Mouse (Mus musculus) neural tube, embryonic 11.5 days (tissue): ENCODE results near the gene Nup210l. TPM values are rescaled to one million over a fixed set of nuclear protein-coding genes. Genes with fewer than 3 reads are reported as not detected.

ENCODE experiments used
- ATAC-seq: fragments of 200-750 bp; cut with Nextera tagmentation; 2 replicates; pipeline ENCODE4 v1.8.0; 2017; ENCODE audit warnings: moderate number of reproducible peaks, mild to moderate bottlenecking, moderate TSS enrichment, moderate library complexity; ENCODE audit not compliant: insufficient read depth, low FRiP score, low TSS enrichment
- DNase-seq: peaks from one replicate; pipeline ENCODE4 v3.0.0-alpha.2; 2015; ENCODE audit warnings: low spot score
- H3K27ac ChIP-seq: fragments of 300-500 bp; sonication (generic); 2 replicates; pipeline ENCODE4 v1.5.1; 2014; ENCODE audit warnings: low read depth, mild to moderate bottlenecking, low read length
- H3K27me3 ChIP-seq: fragments of 300-500 bp; sonication (generic); 2 replicates; pipeline ENCODE4 v1.6.1; 2014; ENCODE audit warnings: mild to moderate bottlenecking, low read length, mixed read lengths; ENCODE audit not compliant: control insufficient read depth, insufficient read depth
- H3K36me3 ChIP-seq: fragments of 300-500 bp; sonication (generic); 2 replicates; pipeline ENCODE4 v1.6.1; 2014; ENCODE audit warnings: mild to moderate bottlenecking, low read length, moderate library complexity, mixed read lengths; ENCODE audit not compliant: control insufficient read depth, insufficient read depth
- H3K4me1 ChIP-seq: fragments of 300-500 bp; sonication (generic); 2 replicates; pipeline ENCODE4 v1.6.1; 2014; ENCODE audit warnings: low read length, mixed read lengths; ENCODE audit not compliant: control insufficient read depth, insufficient read depth
- H3K4me2 ChIP-seq: fragments of 300-500 bp; sonication (generic); 2 replicates; pipeline ENCODE4 v1.6.1; 2014; ENCODE audit warnings: low read depth, mild to moderate bottlenecking, moderate library complexity
- H3K4me3 ChIP-seq: fragments of 300-500 bp; sonication (generic); 2 replicates; pipeline ENCODE4 v1.5.1; 2014; ENCODE audit warnings: low read depth, low read length
- H3K9ac ChIP-seq: fragments of 300-500 bp; sonication (generic); 2 replicates; pipeline ENCODE4 v1.6.1; 2014; ENCODE audit warnings: mild to moderate bottlenecking, low read length
- H3K9me3 ChIP-seq: fragments of 300-500 bp; sonication (generic); 2 replicates; pipeline ENCODE4 v1.6.1; 2016; ENCODE audit warnings: low read length; ENCODE audit not compliant: control insufficient read depth
- WGBS: fragments of 180-500 bp; shearing (Covaris S2); extraction: QIAGEN DNeasy Blood & Tissue Kit; methylation state at CpG from one replicate; pipeline ENCODE4 v1.1.7; 2014; 5-methylcytosine and 5-hydroxymethylcytosine counted together
- polyA plus RNA-seq: library from polyadenylated mRNA; unstranded; fragments of >200 nt; fragmentation: Nextera tagmentation; extraction: Ambion mirVana; gene quantifications from 2 replicates; pipeline ENCODE4 v1.2.1, GENCODE M21; 2014

Gene Nup210l
- polyA plus RNA-seq, 1 experiment from 2014 or later, result 0.66 TPM

DNA sequence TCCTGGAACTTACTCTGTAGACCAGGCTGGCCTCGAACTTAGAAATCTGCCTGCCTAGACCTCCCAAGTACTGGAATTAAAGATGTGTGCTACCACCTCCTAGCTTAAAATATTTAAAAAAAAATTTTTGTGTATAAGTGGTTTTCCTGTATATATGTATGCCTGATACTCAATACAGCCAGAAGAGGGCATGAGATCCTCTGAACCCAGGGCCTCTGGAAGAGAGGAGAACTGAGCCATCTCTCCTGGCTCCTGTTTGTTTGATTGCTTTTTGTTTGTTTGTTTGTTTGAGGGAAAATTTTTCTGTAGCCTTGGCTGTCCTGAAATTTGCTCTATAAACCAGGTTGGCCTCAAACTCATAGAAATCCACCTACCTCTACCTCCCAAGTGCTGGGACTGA lies 29.4 kb downstream of the Nup210l start:
- no peak overlapping the region for H3K9ac ChIP-seq
- H3K36me3 ChIP-seq, result no peaks in the 10 kb centered on the region
- no peaks in the 10 kb centered on the region; the same call in 1 of the 2 replicates for H3K4me1 ChIP-seq
- WGBS, result 86% methylated on average over 1 of the region's 1 CpGs
- no peak overlapping the region for H3K27ac ChIP-seq
- H3K4me2 ChIP-seq, result no peak overlapping the region
- DNase-seq (no peak), ATAC-seq (no peak)
- H3K4me3 ChIP-seq, result no peak overlapping the region
- H3K9me3 ChIP-seq, result no peaks in the 10 kb centered on the region
- H3K27me3 ChIP-seq, result no peaks in the 10 kb centered on the region

- no peak overlapping the region for H3K4me2 ChIP-seq
- H3K4me3 ChIP-seq, result no peak overlapping the region
- no peaks in the 10 kb centered on the region; the same call in 1 of the 2 replicates for H3K4me1 ChIP-seq
- no peaks in the 10 kb centered on the region for H3K27me3 ChIP-seq
- no peaks in the 10 kb centered on the region for H3K36me3 ChIP-seq
- WGBS, result 21% methylated on average over 3 of the region's 3 CpGs
- no peak overlapping the region for H3K9ac ChIP-seq
- ATAC-seq, result no peak
- no peak overlapping the region for H3K27ac ChIP-seq
- no peaks in the 10 kb centered on the region for H3K9me3 ChIP-seq
- no peak for DNase-seq
Observed at GRCm38 (mm10) chr3:90134483-90134882, 30.6 kb downstream of the Nup210l start.

DNA sequence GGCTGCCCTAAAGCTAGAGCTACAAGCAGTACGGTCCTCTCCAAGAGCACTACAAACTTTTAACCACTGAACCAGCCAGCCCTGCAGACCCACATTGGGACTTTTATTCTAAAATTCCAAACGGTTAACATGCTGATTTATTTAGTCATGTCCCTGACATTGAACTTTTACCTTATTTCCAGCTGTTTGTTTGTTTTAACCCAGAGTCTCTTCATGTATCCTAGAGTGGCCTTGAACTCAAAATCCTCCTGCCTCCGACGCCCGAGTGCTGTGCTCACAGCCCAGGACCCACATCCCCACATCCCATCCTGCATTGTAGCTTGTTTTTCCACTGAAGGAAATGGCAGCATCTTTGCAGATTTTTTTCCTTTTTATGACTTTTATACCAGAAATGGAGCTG lies 31.1 kb downstream of the Nup210l start:
- Histone ChIP-seq H3K4me1 (no peaks in the 10 kb centered on the region; the same call in 1 of the 2 replicates), H3K27me3 (no peaks in the 10 kb centered on the region), H3K9me3 (no peaks in the 10 kb centered on the region), H3K4me2 (no peak overlapping the region), H3K36me3 (no peaks in the 10 kb centered on the region), H3K4me3 (no peak overlapping the region), H3K27ac (no peak overlapping the region), H3K9ac (no peak overlapping the region)
- no peak for DNase-seq
- ATAC-seq, result no peak
- 77% methylated on average over 5 of the region's 5 CpGs for WGBS

DNA sequence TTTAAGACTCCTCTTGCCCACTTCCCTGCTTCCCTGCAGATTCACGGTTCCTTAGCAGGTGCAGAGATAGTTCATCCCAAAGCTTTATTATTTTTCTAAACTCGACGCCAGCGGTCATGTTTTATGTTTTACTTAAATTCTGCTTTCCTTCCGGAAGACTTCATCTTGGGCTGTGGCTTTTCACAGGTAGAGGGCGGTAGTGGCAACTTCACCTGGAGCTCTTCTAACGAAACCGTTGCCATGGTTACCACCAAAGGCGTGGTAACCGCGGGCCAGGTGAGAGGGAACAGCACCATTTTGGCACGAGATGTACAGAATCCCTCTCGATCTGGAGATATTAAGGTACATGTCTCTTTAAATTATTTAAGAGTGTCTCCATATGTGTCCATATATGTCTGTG lies 32.7 kb downstream of the Nup210l start:
- DNase-seq, result no peak
- WGBS, result 38% methylated on average over 13 of the region's 13 CpGs

GRCm38 (mm10) chr3:90137606-90138005 lies 33.7 kb downstream of the Nup210l start:
- DNase-seq, result no peak
- WGBS, result no CpG with 5 or more reads among the region's 1 CpGs
- no peaks in the 10 kb centered on the region for H3K27me3 ChIP-seq
- H3K4me2 ChIP-seq, result no peak overlapping the region
- H3K9me3 ChIP-seq, result no peaks in the 10 kb centered on the region
- no peaks in the 10 kb centered on the region for H3K36me3 ChIP-seq
- no peaks in the 10 kb centered on the region; the same call in 1 of the 2 replicates for H3K4me1 ChIP-seq
- no peak overlapping the region for H3K4me3 ChIP-seq
- no peak overlapping the region for H3K27ac ChIP-seq
- ATAC-seq, result no peak
- no peak overlapping the region for H3K9ac ChIP-seq

More for the DNA sequence above, 32.7 kb downstream of the Nup210l start:
- H3K4me3 ChIP-seq, result no peak overlapping the region
- no peaks in the 10 kb centered on the region for H3K27me3 ChIP-seq
- no peak overlapping the region for H3K9ac ChIP-seq
- no peaks in the 10 kb centered on the region for H3K9me3 ChIP-seq
- H3K4me1 ChIP-seq, result no peaks in the 10 kb centered on the region; the same call in 1 of the 2 replicates
- no peak overlapping the region for H3K27ac ChIP-seq
- no peaks in the 10 kb centered on the region for H3K36me3 ChIP-seq
- H3K4me2 ChIP-seq, result no peak overlapping the region
- no peak for ATAC-seq

- Histone ChIP-seq H3K9ac (no peak overlapping the region), H3K4me3 (no peak overlapping the region), H3K4me2 (no peak overlapping the region), H3K36me3 (no peaks in the 10 kb centered on the region), H3K9me3 (no peaks in the 10 kb centered on the region), H3K27me3 (no peaks in the 10 kb centered on the region), H3K4me1 (no peaks in the 10 kb centered on the region; the same call in 1 of the 2 replicates), H3K27ac (no peak overlapping the region)
- 93% methylated on average over 3 of the region's 3 CpGs for WGBS
- DNase-seq, result no peak
- no peak for ATAC-seq
Observed at GRCm38 (mm10) chr3:90139962-90140361, 36.0 kb downstream of the Nup210l start.

- H3K9ac ChIP-seq, result no peak overlapping the region
- H3K27ac ChIP-seq, result no peak overlapping the region
- H3K36me3 ChIP-seq, result no peaks in the 10 kb centered on the region
- DNase-seq (no peak), ATAC-seq (no peak)
- H3K4me3 ChIP-seq, result no peak overlapping the region
- H3K9me3 ChIP-seq, result no peaks in the 10 kb centered on the region
- no peaks in the 10 kb centered on the region for H3K4me1 ChIP-seq
- no peaks in the 10 kb centered on the region for H3K27me3 ChIP-seq
- 91% methylated on average over 3 of the region's 3 CpGs for WGBS
- H3K4me2 ChIP-seq, result no peak overlapping the region
Observed at GRCm38 (mm10) chr3:90145461-90145860, 41.5 kb downstream of the Nup210l start.

- no peak overlapping the region for H3K27ac ChIP-seq
- DNase-seq (no peak), ATAC-seq (no peak)
- no peaks in the 10 kb centered on the region for H3K9me3 ChIP-seq
- WGBS, result 74% methylated on average over 1 of the region's 1 CpGs
- H3K4me1 ChIP-seq, result no peaks in the 10 kb centered on the region
- no peak overlapping the region for H3K9ac ChIP-seq
- no peak overlapping the region for H3K4me3 ChIP-seq
- no peaks in the 10 kb centered on the region for H3K36me3 ChIP-seq
- no peaks in the 10 kb centered on the region for H3K27me3 ChIP-seq
- H3K4me2 ChIP-seq, result no peak overlapping the region
Observed at GRCm38 (mm10) chr3:90146651-90147050, 42.7 kb downstream of the Nup210l start.

GRCm38 (mm10) chr3:90151086-90151740 lies 47.3 kb downstream of the Nup210l start:
- no peak overlapping the region for H3K27ac ChIP-seq
- no peaks in the 10 kb centered on the region for H3K9me3 ChIP-seq
- no peak overlapping the region for H3K4me3 ChIP-seq
- no peak overlapping the region for H3K4me2 ChIP-seq
- no peak for DNase-seq
- H3K9ac ChIP-seq, result no peak overlapping the region
- H3K36me3 ChIP-seq, result no peaks in the 10 kb centered on the region
- ATAC-seq, result no peak
- WGBS, result 90% methylated on average over 12 of the region's 12 CpGs
- H3K27me3 ChIP-seq, result no peaks in the 10 kb centered on the region
- no peaks in the 10 kb centered on the region for H3K4me1 ChIP-seq
